Mouse (Mus musculus): ENCODE measurements around the gene Tbx5. TPM values are rescaled to one million over a fixed set of nuclear protein-coding genes. Genes with fewer than 3 reads are reported as not detected.

The Tbx5 gene
- polyA plus RNA-seq (2015; fragmentation: Nextera tagmentation; extraction: Ambion mirVana) = not detected in 2 replicates

- peaks cover 100% of the 10 kb centered on the region for H3K27me3 ChIP-seq
- WGBS = under 1% methylated on average over 16 of the region's 16 CpGs
- no peak for ATAC-seq
- no peak within 1 kb of the TSS for H3K9ac ChIP-seq (replicated peaks)
- H3K4me3 ChIP-seq (replicated peaks) = no peak within 1 kb of the TSS
- 0 out of 2 replicates have a peak, but pooled peaks cover 6% of the 10 kb centered on the region for H3K4me1 ChIP-seq (replicated peaks)
- H3K4me2 ChIP-seq (replicated peaks) = no peak within 1 kb of the TSS
- no peaks in the 10 kb centered on the region for H3K9me3 ChIP-seq
- H3K36me3 ChIP-seq = no peaks in the 10 kb centered on the region
- H3K27ac ChIP-seq = no peak within 1 kb of the TSS
These were observed at the start of gene Tbx5 for GRCm38 (mm10) chr5:119832479-119832796. TSS of gene Tbx5 (plus strand) at chr5:119832668.

GRCm38 (mm10) chr5:119785959-119786358, 46.5 kb upstream of the Tbx5 start:
- peaks cover 25% of the 10 kb centered on the region; the same call in 1 of the 2 replicates for H3K27me3 ChIP-seq
- no peak overlapping the region for H3K4me3 ChIP-seq (replicated peaks)
- H3K9me3 ChIP-seq = peaks cover 3% of the 10 kb centered on the region; the same call in 1 of the 2 replicates
- no peak overlapping the region for H3K27ac ChIP-seq
- H3K9ac ChIP-seq (replicated peaks) = no peak overlapping the region
- no peak overlapping the region for H3K4me2 ChIP-seq (replicated peaks)
- H3K36me3 ChIP-seq = no peaks in the 10 kb centered on the region
- H3K4me1 ChIP-seq (replicated peaks) = no peaks in the 10 kb centered on the region
- 89% methylated on average over 7 of the region's 7 CpGs for WGBS
- ATAC-seq = no peak

GRCm38 (mm10) chr5:119791664-119792063, 40.8 kb upstream of the Tbx5 start:
- H3K4me1 ChIP-seq (replicated peaks) = no peaks in the 10 kb centered on the region
- no peak overlapping the region for H3K4me3 ChIP-seq (replicated peaks)
- no peak overlapping the region for H3K9ac ChIP-seq (replicated peaks)
- peaks cover 72% of the 10 kb centered on the region for H3K27me3 ChIP-seq
- H3K36me3 ChIP-seq = no peaks in the 10 kb centered on the region
- 0 out of 2 replicates have a peak, but pooled peaks cover 3% of the 10 kb centered on the region for H3K9me3 ChIP-seq
- ATAC-seq = no peak
- 60% methylated on average over 5 of the region's 5 CpGs for WGBS
- H3K27ac ChIP-seq = no peak overlapping the region
- no peak overlapping the region for H3K4me2 ChIP-seq (replicated peaks)

- Histone ChIP-seq H3K27ac (no peak overlapping the region), H3K9ac (replicated peaks) (no peak overlapping the region), H3K4me1 (replicated peaks) (no peaks in the 10 kb centered on the region), H3K27me3 (peaks cover 86% of the 10 kb centered on the region), H3K9me3 (0 out of 2 replicates have a peak, but pooled peaks cover 3% of the 10 kb centered on the region), H3K4me2 (replicated peaks) (no peak overlapping the region), H3K4me3 (replicated peaks) (no peak overlapping the region), H3K36me3 (no peaks in the 10 kb centered on the region)
- ATAC-seq = no peak
- WGBS = 3% methylated on average over 4 of the region's 4 CpGs
These were observed 38.5 kb upstream of the Tbx5 start for GRCm38 (mm10) chr5:119793972-119794371.

DNA sequence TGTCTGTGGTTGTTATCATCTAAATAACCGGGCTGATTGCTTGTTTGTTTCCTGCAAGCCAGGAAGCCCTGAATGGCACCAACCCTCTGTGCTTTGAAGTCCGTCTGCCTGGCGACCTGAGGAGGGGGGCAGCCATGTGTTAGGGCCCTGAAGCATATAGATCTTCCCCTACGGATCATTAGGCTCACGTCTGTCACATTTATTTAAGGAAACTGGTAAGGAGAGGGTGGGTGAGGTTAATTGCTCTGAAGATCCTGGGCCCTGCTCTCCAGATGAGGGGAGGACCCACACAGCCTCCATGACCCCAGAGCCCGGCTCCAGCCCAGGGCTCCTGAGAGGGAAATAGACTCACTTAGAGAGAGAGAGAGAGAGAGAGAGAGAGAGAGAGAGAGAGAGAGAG, 37.1 kb upstream of the Tbx5 start:
- Histone ChIP-seq H3K36me3 (no peaks in the 10 kb centered on the region), H3K4me3 (replicated peaks) (no peak overlapping the region), H3K9ac (replicated peaks) (no peak overlapping the region), H3K9me3 (no peaks in the 10 kb centered on the region), H3K27ac (no peak overlapping the region), H3K27me3 (peaks cover 94% of the 10 kb centered on the region), H3K4me1 (replicated peaks) (no peaks in the 10 kb centered on the region), H3K4me2 (replicated peaks) (no peak overlapping the region)
- ATAC-seq = no peak
- WGBS = 2% methylated on average over 6 of the region's 6 CpGs

GRCm38 (mm10) chr5:119795777-119796176, 36.7 kb upstream of the Tbx5 start:
- WGBS = 12% methylated on average over 3 of the region's 3 CpGs
- ATAC-seq = no peak
- Histone ChIP-seq H3K4me3 (replicated peaks) (no peak overlapping the region), H3K4me2 (replicated peaks) (no peak overlapping the region), H3K27me3 (peaks cover 98% of the 10 kb centered on the region), H3K9ac (replicated peaks) (no peak overlapping the region), H3K4me1 (replicated peaks) (no peaks in the 10 kb centered on the region), H3K27ac (no peak overlapping the region), H3K9me3 (no peaks in the 10 kb centered on the region), H3K36me3 (no peaks in the 10 kb centered on the region)

- 1% methylated on average over 33 of the region's 33 CpGs for WGBS
- no peak for ATAC-seq
- no peak overlapping the region for H3K4me2 ChIP-seq (replicated peaks)
- H3K36me3 ChIP-seq = no peaks in the 10 kb centered on the region
- peaks cover 100% of the 10 kb centered on the region for H3K27me3 ChIP-seq
- no peak overlapping the region for H3K9ac ChIP-seq (replicated peaks)
- no peaks in the 10 kb centered on the region for H3K9me3 ChIP-seq
- no peak overlapping the region for H3K27ac ChIP-seq
- no peaks in the 10 kb centered on the region for H3K4me1 ChIP-seq (replicated peaks)
- H3K4me3 ChIP-seq (replicated peaks) = no peak overlapping the region
These were observed 35.9 kb upstream of the Tbx5 start for GRCm38 (mm10) chr5:119796443-119797160.

DNA sequence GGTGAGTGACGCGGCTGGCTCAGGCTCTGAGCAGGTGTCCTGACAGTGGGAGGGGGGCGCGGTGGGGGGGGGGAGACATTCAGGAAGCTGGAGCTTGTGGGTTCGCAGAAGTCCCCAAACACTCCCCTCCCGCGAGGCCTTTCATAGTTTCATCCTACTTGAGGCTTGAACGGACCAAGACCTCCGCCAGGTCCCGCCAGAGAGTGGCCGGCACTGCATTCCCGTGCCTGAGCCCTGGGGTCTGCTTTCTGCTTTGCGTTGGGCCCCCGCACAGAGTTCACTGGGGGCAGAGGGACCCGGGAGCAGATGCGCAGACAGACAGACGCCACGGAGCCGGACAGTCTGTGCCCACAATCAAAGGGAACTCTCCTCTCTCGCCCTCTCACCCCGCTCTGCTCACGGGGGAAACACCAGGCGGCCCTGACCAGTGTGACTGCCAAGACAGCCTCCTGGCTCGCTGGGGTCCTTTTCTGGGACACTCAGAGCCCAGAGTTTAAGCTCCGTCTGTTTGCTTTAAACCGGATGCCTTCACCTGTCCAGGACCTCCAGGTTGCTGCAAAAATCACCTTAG, 34.8 kb upstream of the Tbx5 start:
- H3K4me1 ChIP-seq (replicated peaks) = no peaks in the 10 kb centered on the region
- H3K4me3 ChIP-seq (replicated peaks) = no peak overlapping the region
- no peaks in the 10 kb centered on the region for H3K9me3 ChIP-seq
- ATAC-seq = no peak
- 1% methylated on average over 26 of the region's 26 CpGs for WGBS
- H3K9ac ChIP-seq (replicated peaks) = no peak overlapping the region
- no peak overlapping the region for H3K27ac ChIP-seq
- H3K36me3 ChIP-seq = no peaks in the 10 kb centered on the region
- H3K4me2 ChIP-seq (replicated peaks) = no peak overlapping the region
- H3K27me3 ChIP-seq = peaks cover 100% of the 10 kb centered on the region

- peaks cover 100% of the 10 kb centered on the region for H3K27me3 ChIP-seq
- H3K4me2 ChIP-seq (replicated peaks) = no peak overlapping the region
- ATAC-seq = no peak
- H3K27ac ChIP-seq = no peak overlapping the region
- no peaks in the 10 kb centered on the region for H3K9me3 ChIP-seq
- WGBS = 3% methylated on average over 4 of the region's 4 CpGs
- H3K4me1 ChIP-seq (replicated peaks) = no peaks in the 10 kb centered on the region
- H3K9ac ChIP-seq (replicated peaks) = no peak overlapping the region
- no peaks in the 10 kb centered on the region for H3K36me3 ChIP-seq
- H3K4me3 ChIP-seq (replicated peaks) = no peak overlapping the region
These were observed 34.2 kb upstream of the Tbx5 start for GRCm38 (mm10) chr5:119798261-119798660.

DNA sequence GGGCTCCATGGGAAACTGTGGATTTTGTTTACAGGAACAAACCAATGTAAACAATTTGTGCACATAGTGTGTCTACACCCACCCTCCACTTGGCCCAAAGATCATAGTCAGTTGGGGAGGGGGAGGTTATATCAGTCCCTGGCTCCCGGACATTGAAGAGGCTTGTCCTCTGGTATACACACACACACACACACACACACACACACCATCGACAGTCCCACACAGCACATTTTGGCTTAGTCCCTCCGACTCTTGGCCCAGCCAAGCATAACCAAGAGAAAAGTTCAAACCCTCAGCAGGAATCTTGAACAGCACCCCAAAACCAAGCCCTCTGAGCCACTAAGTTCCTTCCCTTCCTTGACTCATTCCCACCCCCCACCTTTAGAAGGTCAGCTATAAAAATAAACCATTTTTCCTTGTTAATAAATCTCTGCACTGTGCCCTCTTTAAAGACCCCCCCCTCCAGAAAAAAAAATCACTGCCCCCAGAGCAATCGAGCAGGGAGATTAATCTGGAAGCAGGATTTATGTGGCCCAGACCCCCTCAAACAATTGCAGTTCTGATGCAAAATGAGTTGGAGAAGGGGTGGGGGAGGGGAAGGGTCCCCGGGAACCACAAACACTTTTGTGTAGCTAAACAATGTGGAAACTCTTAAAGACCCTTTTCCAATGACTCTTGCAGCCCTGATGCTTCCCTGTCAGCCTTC, 33.6 kb upstream of the Tbx5 start:
- Histone ChIP-seq H3K27me3 (peaks cover 100% of the 10 kb centered on the region), H3K27ac (no peak overlapping the region), H3K4me3 (replicated peaks) (no peak overlapping the region), H3K36me3 (no peaks in the 10 kb centered on the region), H3K9me3 (no peaks in the 10 kb centered on the region), H3K4me2 (replicated peaks) (no peak overlapping the region), H3K9ac (replicated peaks) (no peak overlapping the region), H3K4me1 (replicated peaks) (no peaks in the 10 kb centered on the region)
- ATAC-seq = no peak
- 2% methylated on average over 5 of the region's 5 CpGs for WGBS

DNA sequence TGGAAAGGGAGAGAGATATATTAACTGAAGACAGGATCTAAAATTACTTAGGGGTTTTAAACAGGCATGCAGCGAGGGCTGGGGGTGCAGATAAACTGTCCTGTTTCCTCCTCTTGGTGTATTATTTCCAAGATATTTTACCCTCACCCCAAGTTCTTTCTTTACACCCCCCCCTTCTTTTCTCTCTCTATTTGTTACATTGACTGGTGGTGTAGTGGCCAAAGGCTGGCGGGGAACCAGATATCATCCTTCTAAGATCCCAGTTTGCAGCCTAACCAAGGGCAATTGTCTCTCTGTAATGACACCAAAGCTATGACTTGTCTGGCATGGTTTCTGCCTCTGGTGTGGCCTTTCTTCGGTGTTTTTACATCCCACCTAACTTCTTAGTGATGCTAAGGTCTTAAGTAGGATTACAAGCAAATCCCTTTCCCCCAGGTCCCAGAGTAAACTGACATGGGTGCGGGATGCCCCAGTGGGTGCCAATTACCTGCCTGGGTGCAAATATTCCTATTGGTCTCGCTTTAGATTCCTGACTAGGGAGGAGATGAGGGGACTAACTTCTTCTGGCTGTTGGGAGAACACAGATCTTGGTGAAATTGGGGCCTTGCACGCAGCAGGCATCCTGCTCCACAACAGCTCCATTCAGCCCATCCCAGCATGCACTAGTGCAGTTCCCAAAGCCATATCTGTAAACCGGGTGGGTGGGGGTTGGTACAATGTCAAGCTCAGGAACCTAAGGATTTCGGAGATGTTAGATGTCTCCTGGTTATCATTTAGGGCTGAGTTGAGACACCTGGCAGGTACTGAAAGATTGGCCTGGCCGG, 32.8 kb upstream of the Tbx5 start:
- no peak overlapping the region for H3K4me2 ChIP-seq (replicated peaks)
- H3K27me3 ChIP-seq = peaks cover 100% of the 10 kb centered on the region
- no peak overlapping the region for H3K27ac ChIP-seq
- no peaks in the 10 kb centered on the region for H3K4me1 ChIP-seq (replicated peaks)
- no peak overlapping the region for H3K9ac ChIP-seq (replicated peaks)
- no peaks in the 10 kb centered on the region for H3K36me3 ChIP-seq
- no peak overlapping the region for H3K4me3 ChIP-seq (replicated peaks)
- WGBS = 2% methylated on average over 9 of the region's 9 CpGs
- ATAC-seq = no peak
- H3K9me3 ChIP-seq = no peaks in the 10 kb centered on the region

- ATAC-seq = no peak
- 0% methylated on average over 11 of the region's 11 CpGs for WGBS
- Histone ChIP-seq H3K4me2 (replicated peaks) (no peak overlapping the region), H3K9ac (replicated peaks) (no peak overlapping the region), H3K4me3 (replicated peaks) (no peak overlapping the region), H3K27ac (no peak overlapping the region), H3K36me3 (no peaks in the 10 kb centered on the region), H3K9me3 (no peaks in the 10 kb centered on the region), H3K27me3 (peaks cover 100% of the 10 kb centered on the region), H3K4me1 (replicated peaks) (no peaks in the 10 kb centered on the region)
These were observed 32.2 kb upstream of the Tbx5 start for GRCm38 (mm10) chr5:119800243-119800665.

All from midbrain, embryonic 13.5 days (tissue).